Mouse (Mus musculus) v-Abl transformed pro-B cells (cell line): ENCODE data around the gene Vsig2.

Experiments used
- in situ Hi-C, 2 experiments: fragments of 400-800 bp; cut with MboI; formaldehyde crosslinking; loops; one replicate each; pipeline ENCODE4 v1.15.1; 2025; ENCODE audit not compliant: unreplicated experiment in 2 of 2

Gene Vsig2

GRCm38 (mm10) chr9:37554838-37555748 lies 16.0 kb downstream of the Vsig2 start, which contains the start of gene Siae:
Siae (plus strand) TSS chr9:37555698.
- in situ Hi-C loops: no loop called here

GRCm38 (mm10) chr9:37556366-37556765 lies 17.3 kb downstream of the Vsig2 start:
- in situ Hi-C loops: no loop called here

- in situ Hi-C loops: no loop called here
Measured at GRCm38 (mm10) chr9:37560617-37561016, 21.6 kb downstream of the Vsig2 start.

DNA sequence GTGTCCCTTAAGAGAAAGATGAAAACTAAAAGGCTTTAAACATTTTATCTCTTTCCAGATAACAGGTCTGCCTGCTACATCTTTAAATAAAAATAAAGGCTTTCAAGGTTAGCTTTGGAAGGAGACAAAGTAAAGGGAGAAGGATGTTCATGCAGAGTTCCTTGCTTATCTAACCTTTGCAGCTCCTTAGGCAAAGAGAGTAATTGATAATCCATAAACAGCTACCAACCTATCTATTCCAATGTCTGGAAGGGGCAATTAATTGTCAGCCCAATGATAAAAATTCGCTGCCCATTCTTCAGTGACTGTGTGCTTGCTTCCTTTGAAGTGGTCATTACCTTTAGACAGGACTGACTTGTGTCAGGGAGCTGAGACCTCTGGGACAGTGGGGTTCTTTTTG lies 24.8 kb downstream of the Vsig2 start:
- in situ Hi-C loops: no loop called here

GRCm38 (mm10) chr9:37567019-37567418 lies 28.0 kb downstream of the Vsig2 start:
- in situ Hi-C loops: no loop called here

- in situ Hi-C loops: no loop called here
Measured at GRCm38 (mm10) chr9:37567454-37567853, 28.4 kb downstream of the Vsig2 start.

GRCm38 (mm10) chr9:37567892-37568604 lies 29.0 kb downstream of the Vsig2 start:
- in situ Hi-C loops: no loop called here

DNA sequence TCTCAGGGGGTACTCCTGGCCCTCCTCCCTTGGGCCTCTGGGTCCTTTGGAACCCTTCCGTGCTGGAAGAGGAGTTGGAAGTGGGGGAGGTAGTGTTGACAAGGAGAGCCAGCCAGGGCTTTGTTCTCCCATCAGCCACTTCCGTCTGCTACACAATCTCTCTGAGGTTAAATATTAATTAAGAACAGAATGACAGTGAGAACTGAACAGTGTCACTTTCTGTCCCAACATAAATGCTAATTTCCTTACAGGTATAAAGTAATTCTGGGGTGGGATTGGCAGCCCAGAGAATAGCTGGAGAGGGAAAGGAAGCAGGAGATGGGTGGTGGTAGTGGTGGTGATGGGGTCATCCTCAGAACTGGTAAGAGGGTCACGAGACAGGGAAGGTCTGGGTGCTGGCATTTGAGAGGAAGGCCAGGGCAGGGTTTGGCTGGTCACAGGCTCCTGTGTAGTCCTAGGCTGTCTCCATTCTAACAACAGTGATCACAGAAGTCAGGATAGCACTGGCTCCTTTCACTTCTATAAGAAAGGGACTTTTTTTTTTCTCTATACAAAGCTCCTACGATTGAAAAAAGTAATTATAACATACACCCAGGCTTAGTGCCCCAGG lies 29.7 kb downstream of the Vsig2 start:
- in situ Hi-C loops: no loop called here

- in situ Hi-C loops: no loop called here
Measured at GRCm38 (mm10) chr9:37569231-37569835, 30.3 kb downstream of the Vsig2 start.

- in situ Hi-C loops: loop anchor here in 1 of 2 experiments (10.0 kb wide), 1 partner anchor 338 kb away; no protein-coding TSS in a partner anchor
Measured at GRCm38 (mm10) chr9:37572204-37572876, 33.3 kb downstream of the Vsig2 start.

DNA sequence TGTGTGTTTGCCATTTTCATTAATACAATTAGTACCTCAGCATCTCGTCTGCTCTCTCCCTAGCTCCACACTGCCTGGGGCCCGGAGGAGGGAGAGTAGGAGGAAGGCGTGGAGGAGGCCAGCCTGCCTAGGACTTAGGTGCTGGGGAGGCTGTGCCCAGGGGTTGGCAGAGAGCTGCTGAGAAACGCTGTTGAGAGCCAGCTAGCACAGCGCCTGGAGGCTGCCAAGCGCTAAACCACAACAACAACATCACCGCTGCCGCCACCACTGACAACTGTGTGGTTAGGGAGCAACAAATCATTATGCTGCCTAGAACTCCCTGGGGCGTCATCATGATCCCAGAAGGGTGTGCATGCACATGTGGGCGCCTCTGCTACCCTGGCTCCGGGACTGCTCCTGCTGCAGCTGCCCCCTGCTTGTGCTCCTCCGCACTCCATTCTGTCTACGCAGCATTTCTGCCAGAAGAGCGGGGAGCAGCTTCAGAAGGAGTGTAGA lies 37.4 kb downstream of the Vsig2 start:
- in situ Hi-C loops: loop anchor here in 1 of 2 experiments (10.0 kb wide), 1 partner anchor 342 kb away; no protein-coding TSS in a partner anchor

GRCm38 (mm10) chr9:37583594-37583993 lies 44.5 kb downstream of the Vsig2 start:
- in situ Hi-C loops: no loop called here

- in situ Hi-C loops: no loop called here
Measured at GRCm38 (mm10) chr9:37586718-37587117, 47.7 kb downstream of the Vsig2 start.

DNA sequence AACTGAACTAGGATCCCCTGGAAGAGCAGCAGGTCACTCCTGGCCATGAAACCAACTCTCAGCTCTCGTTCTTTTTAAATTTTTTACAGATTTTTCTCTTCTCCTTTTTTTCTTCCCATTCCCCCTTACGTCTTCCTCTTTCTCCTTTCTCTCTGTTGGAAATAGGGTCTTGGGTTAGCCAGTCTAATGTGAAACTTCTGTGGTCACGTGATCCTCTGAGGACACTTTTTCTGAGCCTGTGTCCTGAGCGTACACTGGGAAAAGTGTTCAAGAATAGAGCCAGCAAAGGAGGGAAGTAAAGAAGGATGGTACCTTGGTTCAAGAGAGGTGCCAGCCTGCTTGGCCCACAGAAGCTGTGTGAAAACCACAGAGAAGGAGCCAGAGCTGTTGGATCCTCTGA lies 51.3 kb downstream of the Vsig2 start:
- in situ Hi-C loops: no loop called here

DNA sequence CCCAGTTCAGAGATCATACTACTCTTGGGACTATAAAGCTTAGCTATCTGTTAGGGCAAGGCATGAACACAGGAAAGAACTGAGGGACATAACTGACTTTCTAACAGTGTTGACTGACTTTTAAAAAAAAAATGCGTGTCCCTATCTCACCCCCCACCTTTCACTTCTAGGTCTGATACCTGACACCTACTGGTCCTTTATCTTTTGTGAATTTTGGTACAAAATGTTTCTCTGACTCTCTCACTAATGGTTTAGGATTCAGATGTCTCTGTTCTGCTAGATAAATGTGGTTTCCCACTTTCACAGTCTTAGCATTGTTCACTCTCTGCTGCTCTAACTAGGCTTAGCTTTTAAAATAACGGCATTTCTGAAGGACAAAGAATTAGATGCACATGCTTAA lies 53.0 kb downstream of the Vsig2 start:
- in situ Hi-C loops: no loop called here

GRCm38 (mm10) chr9:37592633-37593032 lies 53.6 kb downstream of the Vsig2 start:
- in situ Hi-C loops: no loop called here

DNA sequence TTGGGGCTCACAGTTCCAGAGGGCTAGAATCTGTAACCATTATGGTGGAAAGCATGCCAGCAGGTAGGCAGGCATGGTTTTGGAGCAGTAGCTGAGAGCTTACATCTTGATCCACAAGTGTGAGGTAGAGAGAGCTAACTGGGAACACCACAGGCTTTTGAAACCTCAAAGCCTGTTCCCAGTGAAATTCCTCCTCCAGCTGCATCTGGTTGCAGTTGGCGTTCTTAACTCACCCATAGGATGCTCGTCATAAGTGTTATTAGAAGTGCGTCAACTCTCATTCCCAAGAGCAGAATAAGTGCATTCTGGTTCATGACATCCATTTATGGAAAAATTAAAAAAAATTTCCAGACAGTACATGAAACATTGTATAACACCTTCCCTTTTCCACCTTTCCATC lies 54.6 kb downstream of the Vsig2 start:
- in situ Hi-C loops: no loop called here
